ENCODE assay signal across 9 mouse cellular contexts in genomic region chr19:47674419-47674818, GRCm38 (mm10). TPM values are rescaled to one million over a fixed set of nuclear protein-coding genes. Genes with fewer than 3 reads are reported as not detected.
DNase-seq lines count a peak whose midpoint lies in the region; ATAC-seq and TF ChIP-seq lines count a peak whose summit lies in the region.
"Had no signal": no experiment of that assay in that cellular context is flagged by ENCODE, and none has a peak within 500 bp of the region (broad histone marks: within the 10 kb centered on the region; RNA-seq: fewer than 3 reads in every experiment).

No protein-coding gene starts in this region.

- H3K9me3 ChIP-seq in liver, postnatal 0 days (ENCODE audit: low read length), result no peaks in the 10 kb centered on the region
- no peaks in the 10 kb centered on the region for H3K9me3 ChIP-seq in stomach, embryonic 15.5 days
- H3K9me3 ChIP-seq: embryonic facial prominence, embryonic 15.5 days had no signal

- no peak overlapping the region for H3K27ac ChIP-seq in testis, adult 2 months (ENCODE audit: control insufficient read depth, insufficient read depth, low read depth, low read length)
- no peak overlapping the region for H3K27ac ChIP-seq in liver, postnatal 0 days (ENCODE audit: low read depth)
- no peak overlapping the region for H3K27ac ChIP-seq in stomach, embryonic 15.5 days
- H3K27ac ChIP-seq: embryonic facial prominence, embryonic 15.5 days had no signal

- H3K36me3 ChIP-seq in testis, adult 2 months (ENCODE audit: control insufficient read depth, insufficient read depth, low read length), result no peaks in the 10 kb centered on the region
- no peaks in the 10 kb centered on the region for H3K36me3 ChIP-seq in liver, postnatal 0 days (replicated peaks; ENCODE audit: insufficient read depth, low read length)
- H3K36me3 ChIP-seq in stomach, embryonic 15.5 days, result no peaks in the 10 kb centered on the region
- H3K36me3 ChIP-seq: embryonic facial prominence, embryonic 15.5 days had no signal

- H3K4me2 ChIP-seq in liver, postnatal 0 days (ENCODE audit: low read depth, low read length), result no peak overlapping the region
- no peak overlapping the region for H3K4me2 ChIP-seq in stomach, embryonic 15.5 days
- H3K4me2 ChIP-seq: embryonic facial prominence, embryonic 15.5 days had no signal

- no peak overlapping the region for H3K9ac ChIP-seq in liver, postnatal 0 days (replicated peaks)
- no peak overlapping the region for H3K9ac ChIP-seq in stomach, embryonic 15.5 days
- H3K9ac ChIP-seq: embryonic facial prominence, embryonic 15.5 days had no signal

- DNase-seq in gastrocnemius, postnatal 10 days, result peak; percentile 47
- DNase-seq in gastrocnemius, postnatal 14 days, result no peak
- no peak for DNase-seq in testis, postnatal 14 days (ENCODE audit: low spot score)
- DNase-seq in embryo, embryonic 10.5 days (ENCODE audit: low spot score), result peak; percentile 67
- DNase-seq in liver, postnatal 0 days, result peak; percentile 70
- no peak for DNase-seq in urinary bladder, adult 2 months (ENCODE audit: low spot score)

- WGBS in liver, postnatal 0 days (ENCODE audit: insufficient replicate concordance), result 38% methylated on average over 8 of the region's 8 CpGs
- WGBS in stomach, embryonic 15.5 days, result 39% methylated on average over 8 of the region's 8 CpGs

- no peak for TF ChIP-seq POLR2A in testis, adult 2 months (IDR thresholded peaks at IDR 0.05; ENCODE audit: control insufficient read depth, low read depth, low read length)

- no peaks in the 10 kb centered on the region for H3K4me1 ChIP-seq in testis, adult 2 months (ENCODE audit: control insufficient read depth, insufficient read depth, low read length)
- H3K4me1 ChIP-seq in liver, postnatal 0 days (ENCODE audit: insufficient read depth), result no peaks in the 10 kb centered on the region
- H3K4me1 ChIP-seq in stomach, embryonic 15.5 days, result no peaks in the 10 kb centered on the region

- no peak for TF ChIP-seq EP300 in liver, postnatal 0 days (IDR thresholded peaks at IDR 0.05; ENCODE audit: low read depth)

- no peak overlapping the region for H3K4me3 ChIP-seq in testis, adult 2 months (ENCODE audit: control insufficient read depth, low read depth, low read length)
- no peak overlapping the region for H3K4me3 ChIP-seq in liver, postnatal 0 days (ENCODE audit: low read depth, low read length)
- no peak overlapping the region for H3K4me3 ChIP-seq in stomach, embryonic 15.5 days (replicated peaks)
- H3K4me3 ChIP-seq: embryonic facial prominence, embryonic 15.5 days had no signal

- intact Hi-C loops in gastrocnemius, postnatal 14 days (cut with DNase I; ENCODE audit: low total_unique reads), result no loop called here

- H3K27me3 ChIP-seq in testis, adult 2 months (ENCODE audit: control insufficient read depth, insufficient read depth, low read length), result no peaks in the 10 kb centered on the region
- H3K27me3 ChIP-seq in liver, postnatal 0 days (ENCODE audit: insufficient read depth, low read length), result no peaks in the 10 kb centered on the region
- no peaks in the 10 kb centered on the region for H3K27me3 ChIP-seq in stomach, embryonic 15.5 days (replicated peaks)
- H3K27me3 ChIP-seq: embryonic facial prominence, embryonic 15.5 days had no signal

- TF ChIP-seq CTCF in testis, adult 2 months (IDR thresholded peaks at IDR 0.05; ENCODE audit: control insufficient read depth, insufficient read depth, insufficient replicate concordance, low read depth, low read length), result peak; percentile 78; the same call in 1 of the 2 replicates
- peak; percentile 84 for TF ChIP-seq CTCF in liver, postnatal 0 days (IDR thresholded peaks at IDR 0.05; ENCODE audit: low read depth)

- ATAC-seq in liver, postnatal 0 days, result no peak
- peak; percentile 16; the same call in 1 of the 2 replicates for ATAC-seq in stomach, embryonic 15.5 days (ENCODE audit: insufficient read depth, low FRiP score, low read depth)

RNA-seq across cellular contexts. Expression of gene Col17a1, which starts 17.5 kb away (rescaled TPM):
- total RNA-seq in gastrocnemius, postnatal 10 days (2021), result 1 to 10 TPM in 1 of 2 experiments, under 1 TPM in 1; 0.65 to 1.3 TPM
- total RNA-seq in gastrocnemius, postnatal 14 days (2021), result under 1 TPM; 0.31 to 0.33 TPM
- 2.1 and 2.9 TPM in 2 replicates for polyA plus RNA-seq in testis, adult 2 months (2012; rRNA removed)
- polyA plus RNA-seq in liver, postnatal 0 days (2015; fragmentation: Nextera tagmentation; extraction: Ambion mirVana), result 0.11 and 0.14 TPM in 2 replicates
- polyA plus RNA-seq in stomach, embryonic 15.5 days (2015; fragmentation: Nextera tagmentation; extraction: Ambion mirVana), result 8.8 and 12.3 TPM in 2 replicates
- polyA plus RNA-seq in urinary bladder, adult 2 months (2012; rRNA removed), result 4.2 and 6.1 TPM in 2 replicates

RNA-seq across cellular contexts. Expression of gene Sfr1, which starts 57.1 kb away (rescaled TPM):
- total RNA-seq in gastrocnemius, postnatal 10 days (2021), result 10 to 100 TPM; 82.2 to 89.8 TPM
- total RNA-seq in gastrocnemius, postnatal 14 days (2021), result 10 to 100 TPM; 75.8 to 80.2 TPM
- 34.1 and 37.8 TPM in 2 replicates for polyA plus RNA-seq in testis, adult 2 months (2012; rRNA removed)
- 69.3 and 69.6 TPM in 2 replicates for polyA plus RNA-seq in liver, postnatal 0 days (2015; fragmentation: Nextera tagmentation; extraction: Ambion mirVana)
- 285 and 321 TPM in 2 replicates for polyA plus RNA-seq in stomach, embryonic 15.5 days (2015; fragmentation: Nextera tagmentation; extraction: Ambion mirVana)
- polyA plus RNA-seq in urinary bladder, adult 2 months (2012; rRNA removed), result 86.0 and 86.3 TPM in 2 replicates

Comparison
In these comparisons a context has a peak if more than half of its experiments do, and no peak if none do; other contexts are left out.
1. DNase-seq: peak in gastrocnemius, postnatal 10 days (single experiment), embryo, embryonic 10.5 days (single experiment) and liver, postnatal 0 days (single experiment); none in gastrocnemius, postnatal 14 days (single experiment), testis, postnatal 14 days (single experiment) and urinary bladder, adult 2 months (single experiment).